Mouse (Mus musculus) heart, adult 8-10 months (tissue): Measurements from ENCODE around the gene Usp3. TPM values are rescaled to one million over a fixed set of nuclear protein-coding genes. Genes with fewer than 3 reads are reported as not detected.

ENCODE experiments used
- DNase-seq: peaks from one replicate; pipeline ENCODE4 v3.0.0; 2022; ENCODE audit warnings: low spot score
- total RNA-seq, 4 experiments: library from RNA; stranded (reverse); gene quantifications; 2 replicates each; pipeline ENCODE4 v1.2.4; 2022

Gene Usp3
- total RNA-seq, 4 experiments from 2014 or later, result 19.8 to 26.5 (median 21.9) TPM

GRCm38 (mm10) chr9:66603907-66604306 is 11.0 kb upstream of the Usp3 start:
- no peak for DNase-seq

GRCm38 (mm10) chr9:66601006-66601405 is 8.1 kb upstream of the Usp3 start:
- DNase-seq, result no peak

DNA sequence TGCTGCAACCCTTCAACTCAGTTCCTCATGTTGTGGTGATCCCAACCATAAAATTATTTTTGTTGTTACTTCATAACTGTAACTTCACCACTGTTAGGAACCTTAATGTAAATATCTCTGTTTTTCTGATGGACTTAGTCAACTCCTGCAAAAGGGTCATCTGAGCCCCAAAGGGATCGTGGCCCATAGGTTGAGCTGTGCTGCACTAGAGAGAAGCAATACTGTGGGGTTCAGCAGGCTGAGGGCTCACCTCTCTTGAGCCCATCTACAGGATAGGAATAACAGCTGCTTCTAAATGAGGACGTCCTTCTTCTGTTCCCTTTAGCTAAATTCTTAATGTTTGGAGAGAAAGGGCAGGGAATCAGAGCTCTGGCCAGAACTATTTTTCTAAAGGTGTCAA is 7.6 kb upstream of the Usp3 start:
- DNase-seq, result no peak

GRCm38 (mm10) chr9:66599577-66599976 is 6.6 kb upstream of the Usp3 start:
- peak; percentile 43 for DNase-seq

- DNase-seq, result no peak
Observed at GRCm38 (mm10) chr9:66598636-66599035, 5.7 kb upstream of the Usp3 start.

DNA sequence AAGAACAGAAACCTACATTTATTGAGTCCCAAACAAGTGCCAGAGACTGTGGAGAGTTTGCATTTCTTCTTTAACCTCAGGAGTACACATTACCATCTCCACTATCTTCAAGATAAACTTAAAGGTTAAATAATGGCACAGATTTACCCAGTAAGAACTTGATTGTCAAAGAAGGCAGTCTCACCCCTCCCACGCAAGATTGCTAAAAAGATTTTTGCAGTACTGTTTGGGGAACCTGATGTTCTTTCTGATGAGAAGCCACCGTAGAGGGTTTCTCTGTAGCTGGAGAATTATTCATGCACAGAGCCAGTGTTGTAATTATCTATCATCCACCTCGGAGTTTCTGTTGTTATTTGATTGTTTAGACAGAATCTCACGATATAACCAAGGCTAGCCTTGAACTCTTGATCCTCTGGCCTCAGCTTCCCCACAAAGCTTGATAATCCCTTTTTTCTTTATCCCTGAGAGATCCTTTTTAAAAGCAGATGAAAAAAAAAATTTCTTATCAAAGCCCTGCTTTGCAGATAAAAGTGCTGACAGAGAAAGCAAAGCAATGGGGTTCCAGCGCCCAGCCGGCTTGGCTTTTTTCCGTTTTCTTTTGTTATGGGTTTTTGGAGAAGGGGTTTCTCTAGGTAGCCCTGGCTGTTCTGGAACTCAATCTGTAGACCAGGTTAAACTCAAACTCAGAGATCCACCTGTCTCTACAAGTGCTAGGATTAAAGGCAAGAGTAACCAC is 4.7 kb upstream of the Usp3 start:
- DNase-seq, result no peak

DNA sequence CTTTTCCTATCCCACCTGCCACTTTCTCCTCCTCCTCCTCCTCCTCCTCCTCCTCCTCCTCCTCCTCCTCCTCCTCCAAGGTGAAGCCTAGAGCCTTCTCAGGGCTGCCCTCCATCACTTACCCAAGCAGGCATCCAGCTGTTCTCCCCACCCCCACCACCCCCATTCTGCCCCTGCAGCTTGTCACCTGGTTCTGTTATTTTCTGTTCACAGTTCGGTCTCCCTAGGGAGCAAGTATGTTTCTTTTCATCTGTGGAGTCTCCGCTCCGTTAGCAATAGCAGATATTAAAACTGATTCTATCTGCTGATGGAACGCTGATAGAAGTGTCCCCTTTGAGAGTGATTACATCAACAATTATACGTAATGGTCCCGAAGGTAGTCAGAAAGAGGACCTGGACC is 4.1 kb upstream of the Usp3 start:
- no peak for DNase-seq

DNA sequence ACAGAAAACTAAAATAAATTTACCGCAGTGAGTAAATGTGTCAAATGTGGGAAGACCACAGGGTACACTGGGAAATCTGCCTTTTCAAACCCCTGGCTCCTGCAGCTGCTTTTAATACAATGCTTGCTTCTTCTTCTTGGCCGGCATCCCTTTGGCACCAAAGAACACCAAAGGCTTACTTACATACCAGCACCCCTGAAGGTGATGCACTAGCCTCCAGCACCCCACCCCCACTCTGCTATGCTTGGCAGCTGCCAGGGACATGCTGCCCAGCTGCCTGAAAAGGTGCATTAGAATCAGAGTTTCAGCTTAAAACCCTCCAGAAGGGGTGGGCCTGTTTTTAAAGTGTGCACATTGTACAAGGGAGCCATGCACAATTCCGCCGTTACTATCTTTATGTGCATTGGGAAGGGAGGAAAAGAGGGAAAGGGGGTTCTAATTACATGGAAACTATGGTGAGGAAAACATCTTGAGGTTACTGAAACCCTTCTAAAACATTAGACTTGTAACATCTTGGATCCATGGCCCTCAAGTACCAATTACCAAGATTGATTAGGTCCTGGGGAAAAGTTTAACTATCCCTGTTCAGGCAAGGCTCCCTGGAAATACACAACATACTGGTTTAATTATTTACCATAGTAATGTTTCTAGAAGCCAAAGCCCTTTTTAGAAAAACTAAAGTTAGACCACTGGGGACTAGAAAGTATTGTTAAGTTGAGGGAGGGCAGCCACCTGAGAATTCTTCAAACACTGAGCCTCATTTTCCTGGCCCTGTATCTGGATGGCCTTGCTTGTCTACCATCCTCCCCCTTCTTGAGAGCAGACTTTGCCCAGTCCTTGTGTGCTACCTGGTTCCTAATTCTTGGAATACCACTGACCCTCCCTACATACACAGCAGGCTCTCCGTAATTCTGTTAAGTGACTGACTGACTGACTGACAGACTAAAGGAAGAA is 3.1 kb upstream of the Usp3 start:
- DNase-seq, result no peak

- no peak for DNase-seq
Observed at GRCm38 (mm10) chr9:66594061-66594460, 1.1 kb upstream of the Usp3 start.

GRCm38 (mm10) chr9:66593613-66593969 is 649 bp upstream of the Usp3 start:
- DNase-seq, result no peak

GRCm38 (mm10) chr9:66591851-66592645 is 894 bp downstream of the Usp3 start:
- peak; percentile 29 for DNase-seq

GRCm38 (mm10) chr9:66590051-66590450 is 2.9 kb downstream of the Usp3 start:
- no peak for DNase-seq

- DNase-seq, result no peak
Observed at GRCm38 (mm10) chr9:66587016-66587415, 5.9 kb downstream of the Usp3 start.

DNA sequence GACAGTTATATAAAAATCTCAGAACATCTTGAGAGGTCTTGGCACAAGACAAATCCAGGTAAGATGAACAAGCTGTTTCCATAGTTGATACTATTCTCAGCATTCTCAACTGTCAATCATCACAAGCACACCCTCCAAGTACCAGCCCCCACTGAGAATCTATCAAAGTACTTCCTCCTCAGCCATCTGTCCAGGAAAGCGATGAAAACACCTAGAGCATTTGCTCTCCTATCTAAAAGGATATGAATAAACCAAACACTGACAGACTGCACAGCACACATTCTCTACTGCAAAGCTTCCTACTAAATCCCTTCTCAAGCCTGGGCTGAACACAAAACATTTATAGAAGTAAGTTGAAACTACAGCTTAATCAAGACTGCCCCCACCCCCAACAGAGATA is 6.4 kb downstream of the Usp3 start:
- DNase-seq, result no peak

DNA sequence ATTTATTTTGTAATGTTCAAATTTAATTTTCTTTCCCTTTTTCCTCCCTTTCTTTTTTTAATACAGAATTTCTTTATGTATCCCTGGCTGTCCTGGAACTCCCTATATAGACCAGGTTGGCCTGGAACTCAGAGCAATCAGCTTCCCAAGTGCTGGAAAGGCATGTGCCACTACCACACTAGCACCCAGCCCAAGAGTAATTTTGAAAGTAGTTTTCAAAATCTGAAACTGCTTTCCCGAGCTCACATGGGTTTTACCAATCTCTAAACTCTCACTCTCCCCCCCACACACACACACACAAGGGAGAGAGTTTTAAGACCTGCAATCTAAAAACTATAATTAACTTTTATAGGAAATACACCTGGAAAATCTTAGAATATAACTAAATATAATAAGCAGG is 7.8 kb downstream of the Usp3 start:
- no peak for DNase-seq

DNA sequence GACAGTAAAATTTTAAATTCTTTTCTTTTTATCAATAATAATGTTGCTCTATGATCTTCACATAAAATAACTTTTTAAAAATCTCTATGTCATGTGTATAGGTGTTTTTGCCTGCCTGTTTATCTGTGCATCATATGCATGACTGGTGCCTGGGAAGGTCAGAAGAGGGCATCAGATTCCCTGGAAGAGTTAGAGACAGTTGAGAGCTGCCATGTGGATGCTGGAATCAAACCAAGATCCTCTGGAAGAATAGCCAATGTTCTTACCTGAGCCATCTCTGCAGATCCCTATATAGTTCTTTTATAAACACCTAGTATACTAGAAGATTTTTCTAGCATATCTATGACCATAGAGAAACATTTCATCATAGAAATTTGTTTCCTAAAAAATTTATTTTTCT is 8.8 kb downstream of the Usp3 start:
- no peak for DNase-seq

DNA sequence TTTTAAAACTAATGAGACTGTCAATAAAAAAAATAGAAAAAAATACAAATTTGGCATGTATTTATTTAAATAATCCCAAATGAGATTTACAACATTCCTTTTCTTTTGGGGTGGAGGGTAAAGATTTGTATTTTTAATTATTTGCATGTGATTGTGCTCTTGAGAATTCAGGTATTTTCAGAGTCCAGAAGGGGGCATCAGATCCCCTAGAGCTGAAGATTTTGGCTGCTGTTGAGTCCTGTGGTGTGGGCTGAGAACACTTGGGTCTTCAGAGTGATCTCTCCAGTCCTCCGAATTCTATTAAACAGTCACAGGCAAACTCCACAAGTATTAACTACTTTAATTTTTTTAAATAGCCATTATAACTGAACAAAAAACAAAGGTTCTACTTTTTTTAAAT is 9.7 kb downstream of the Usp3 start:
- no peak for DNase-seq

GRCm38 (mm10) chr9:66581694-66582093 is 11.2 kb downstream of the Usp3 start:
- no peak for DNase-seq

GRCm38 (mm10) chr9:66580722-66581121 is 12.2 kb downstream of the Usp3 start:
- DNase-seq, result no peak

- DNase-seq, result no peak
Observed at GRCm38 (mm10) chr9:66575878-66576238, 17.1 kb downstream of the Usp3 start.

DNA sequence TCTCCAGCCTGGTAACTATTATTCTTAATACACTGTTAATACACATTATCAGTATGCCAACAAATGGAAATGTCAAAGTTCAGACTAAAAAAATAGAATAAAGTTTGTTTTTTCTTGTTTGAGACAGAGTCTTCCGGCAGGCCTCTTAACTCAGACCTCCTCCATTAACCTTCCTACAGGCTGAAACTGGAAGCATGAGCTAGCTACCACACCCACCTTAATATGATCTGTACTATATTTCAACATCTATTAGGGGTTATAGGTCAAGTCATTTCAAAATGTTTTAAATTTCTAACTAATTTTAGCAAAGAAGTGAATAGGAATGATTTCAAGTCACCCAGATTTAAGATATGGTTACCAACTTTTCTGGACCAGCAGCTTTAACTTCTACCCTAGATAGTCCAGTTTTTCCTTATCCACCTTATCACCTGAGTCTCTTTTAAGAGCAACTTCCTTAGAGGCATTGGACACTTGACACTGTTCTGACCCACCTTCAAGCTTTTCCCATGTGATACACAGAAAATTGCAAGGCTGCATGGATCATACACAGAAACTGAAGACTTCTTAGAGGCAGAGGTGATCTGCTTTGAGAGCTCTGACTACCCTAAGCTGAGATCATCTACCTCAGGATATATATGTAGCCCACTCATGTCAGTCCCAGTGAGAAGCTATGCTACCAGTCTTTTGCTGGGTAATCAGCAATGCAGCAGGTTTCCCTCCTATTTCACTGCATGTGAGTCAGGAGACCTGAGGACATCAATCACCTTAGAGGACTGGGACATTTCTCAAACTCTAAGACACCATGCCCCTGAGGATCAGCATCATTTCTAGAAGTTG is 17.7 kb downstream of the Usp3 start:
- no peak for DNase-seq
